Mouse (Mus musculus) hindbrain, embryonic 13.5 days (tissue): ENCODE measurements around the gene Mgll. TPM values are rescaled to one million over a fixed set of nuclear protein-coding genes. Genes with fewer than 3 reads are reported as not detected.

ENCODE experiments used
- ATAC-seq: fragments of 200-750 bp; cut with Nextera tagmentation; 2 replicates; pipeline ENCODE4 v1.8.0; 2017; ENCODE audit warnings: moderate TSS enrichment; ENCODE audit not compliant: low FRiP score
- H3K27ac ChIP-seq: fragments of 300-500 bp; sonication (generic); 2 replicates; pipeline ENCODE4 v1.5.1; 2015; ENCODE audit warnings: inconsistent platforms, mild to moderate bottlenecking, moderate library complexity
- H3K27me3 ChIP-seq: fragments of 300-500 bp; sonication (generic); 2 replicates; pipeline ENCODE4 v1.6.1; 2015; ENCODE audit warnings: mild to moderate bottlenecking, inconsistent platforms
- H3K36me3 ChIP-seq: fragments of 300-500 bp; sonication (generic); 2 replicates; pipeline ENCODE4 v1.6.1; 2015; ENCODE audit warnings: mild to moderate bottlenecking, inconsistent platforms
- H3K4me1 ChIP-seq: fragments of 300-500 bp; sonication (generic); replicated peaks from 2 replicates; pipeline ENCODE4 v1.6.1; 2015; ENCODE audit warnings: inconsistent platforms
- H3K4me2 ChIP-seq: fragments of 300-500 bp; sonication (generic); 2 replicates; pipeline ENCODE4 v1.6.1; 2015; ENCODE audit warnings: inconsistent platforms, mild to moderate bottlenecking, moderate library complexity
- H3K4me3 ChIP-seq: fragments of 300-500 bp; sonication (generic); 2 replicates; pipeline ENCODE4 v1.5.1; 2015; ENCODE audit warnings: mild to moderate bottlenecking, inconsistent platforms
- H3K9ac ChIP-seq: fragments of 300-500 bp; sonication (generic); 2 replicates; pipeline ENCODE4 v1.6.1; 2015; ENCODE audit warnings: mild to moderate bottlenecking, inconsistent platforms
- H3K9me3 ChIP-seq: fragments of 300-500 bp; sonication (generic); 2 replicates; pipeline ENCODE4 v1.6.1; 2016; ENCODE audit warnings: inconsistent platforms
- WGBS: fragments of 180-500 bp; shearing (Covaris S2); methylation state at CpG from one replicate; pipeline ENCODE4 v1.1.7; 2015; 5-methylcytosine and 5-hydroxymethylcytosine counted together
- polyA plus RNA-seq: library from polyadenylated mRNA; unstranded; fragments of >200 nt; fragmentation: Nextera tagmentation; extraction: Ambion mirVana; gene quantifications from 2 replicates; pipeline ENCODE4 v1.2.1, GENCODE M21; 2015

Mgll gene
- polyA plus RNA-seq, 1 experiment from 2014 or later = 21.3 TPM

GRCm38 (mm10) chr6:88736741-88737508, 12.7 kb downstream of the Mgll start:
- WGBS = 72% methylated on average over 16 of the region's 16 CpGs
- Histone ChIP-seq H3K9me3 (no peaks in the 10 kb centered on the region), H3K36me3 (no peaks in the 10 kb centered on the region), H3K4me2 (no peak overlapping the region), H3K4me3 (no peak overlapping the region), H3K27ac (0 out of 2 replicates have a peak overlapping the region, but pooled peaks have one; percentile 18), H3K9ac (no peak overlapping the region), H3K4me1 (peaks cover 23% of the 10 kb centered on the region), H3K27me3 (no peaks in the 10 kb centered on the region)
- ATAC-seq = no peak

GRCm38 (mm10) chr6:88737509-88737888, 13.3 kb downstream of the Mgll start:
- Histone ChIP-seq H3K4me2 (no peak overlapping the region), H3K9ac (no peak overlapping the region), H3K4me3 (no peak overlapping the region), H3K4me1 (peaks cover 28% of the 10 kb centered on the region), H3K9me3 (no peaks in the 10 kb centered on the region), H3K27ac (0 out of 2 replicates have a peak overlapping the region, but pooled peaks have one; percentile 18), H3K36me3 (no peaks in the 10 kb centered on the region), H3K27me3 (no peaks in the 10 kb centered on the region)
- no peak for ATAC-seq
- 77% methylated on average over 6 of the region's 6 CpGs for WGBS

DNA sequence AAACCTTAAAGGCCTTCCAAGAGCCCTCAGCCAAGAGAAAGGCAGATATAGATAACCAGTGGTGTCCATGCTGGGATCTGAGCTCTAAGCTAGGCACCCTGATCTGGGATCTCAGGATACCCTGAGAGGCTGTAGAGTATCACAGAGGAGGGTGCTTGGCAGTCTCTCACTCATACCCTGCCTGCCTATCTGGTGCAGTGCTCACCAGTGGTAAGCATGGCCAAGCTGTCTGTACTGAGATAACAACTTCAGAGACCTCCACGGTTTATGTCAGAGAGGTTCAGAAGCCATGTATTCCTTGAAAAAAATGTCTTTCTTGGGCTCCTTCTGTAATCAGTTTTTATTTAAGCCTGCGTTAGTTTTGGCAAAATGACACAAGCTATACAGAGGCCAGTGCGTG, 16.8 kb downstream of the Mgll start:
- Histone ChIP-seq H3K27me3 (no peaks in the 10 kb centered on the region), H3K27ac (no peak overlapping the region), H3K36me3 (no peaks in the 10 kb centered on the region), H3K4me3 (no peak overlapping the region), H3K4me2 (no peak overlapping the region), H3K4me1 (peaks cover 45% of the 10 kb centered on the region), H3K9ac (no peak overlapping the region), H3K9me3 (no peaks in the 10 kb centered on the region)
- WGBS = 94% methylated on average over 3 of the region's 3 CpGs
- no peak for ATAC-seq

- Histone ChIP-seq H3K36me3 (no peaks in the 10 kb centered on the region), H3K27ac (peak overlapping the region; percentile 35), H3K4me3 (no peak overlapping the region), H3K4me2 (no peak overlapping the region), H3K9me3 (no peaks in the 10 kb centered on the region), H3K4me1 (peaks cover 41% of the 10 kb centered on the region), H3K27me3 (no peaks in the 10 kb centered on the region), H3K9ac (no peak overlapping the region)
- no peak for ATAC-seq
- WGBS = 82% methylated on average over 3 of the region's 3 CpGs
Measured at GRCm38 (mm10) chr6:88741791-88742190, 17.6 kb downstream of the Mgll start.

DNA sequence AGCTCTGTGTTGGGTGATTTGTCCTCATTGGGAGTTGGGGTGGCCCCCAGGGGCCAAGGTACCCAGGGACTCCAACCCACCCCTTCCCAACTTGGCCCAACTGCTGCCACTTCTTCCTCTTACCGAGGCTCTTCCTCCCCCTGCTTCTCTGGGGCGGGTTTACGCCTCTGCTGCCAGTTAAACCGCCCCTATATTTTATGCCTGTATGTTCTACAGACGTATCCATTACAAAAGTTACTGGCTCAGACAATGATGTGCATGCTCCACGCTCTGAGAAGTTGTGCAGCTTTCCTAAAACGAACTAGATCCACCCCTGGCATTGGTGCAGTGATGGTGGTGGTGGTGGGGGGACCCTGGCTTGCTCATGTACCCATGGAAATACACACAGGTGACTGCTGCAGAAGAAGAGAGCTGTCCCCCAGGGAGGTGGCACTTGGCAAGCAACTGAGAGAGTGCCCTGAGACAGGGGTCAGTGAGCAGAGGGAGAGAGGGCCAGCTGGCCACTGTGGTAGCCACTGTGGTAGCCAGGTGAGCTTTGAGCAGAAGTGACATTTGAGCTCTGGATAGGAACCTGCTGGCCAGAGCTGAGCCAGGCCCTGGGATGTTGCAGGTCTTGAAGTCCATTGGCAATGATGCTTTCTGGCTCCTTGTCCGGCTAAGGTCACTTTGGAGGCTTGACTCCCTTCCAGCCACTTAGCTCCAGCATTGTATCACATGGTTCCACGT, 18.2 kb downstream of the Mgll start:
- Histone ChIP-seq H3K27me3 (no peaks in the 10 kb centered on the region), H3K4me2 (no peak overlapping the region), H3K9me3 (no peaks in the 10 kb centered on the region), H3K36me3 (no peaks in the 10 kb centered on the region), H3K9ac (no peak overlapping the region), H3K4me3 (no peak overlapping the region), H3K27ac (peak overlapping the region; percentile 35), H3K4me1 (peaks cover 34% of the 10 kb centered on the region)
- WGBS = 74% methylated on average over 9 of the region's 9 CpGs
- ATAC-seq = no peak

GRCm38 (mm10) chr6:88743601-88744291, 19.5 kb downstream of the Mgll start:
- H3K27me3 ChIP-seq = no peaks in the 10 kb centered on the region
- H3K9me3 ChIP-seq = no peaks in the 10 kb centered on the region
- H3K4me3 ChIP-seq = no peak overlapping the region
- no peaks in the 10 kb centered on the region for H3K36me3 ChIP-seq
- H3K4me2 ChIP-seq = no peak overlapping the region
- H3K9ac ChIP-seq = no peak overlapping the region
- 42% methylated on average over 14 of the region's 14 CpGs for WGBS
- ATAC-seq = peak; percentile 67
- H3K27ac ChIP-seq = peak overlapping the region; percentile 76
- H3K4me1 ChIP-seq = peaks cover 31% of the 10 kb centered on the region

- no peaks in the 10 kb centered on the region for H3K27me3 ChIP-seq
- no peaks in the 10 kb centered on the region for H3K36me3 ChIP-seq
- H3K27ac ChIP-seq = no peak overlapping the region
- H3K9ac ChIP-seq = no peak overlapping the region
- H3K9me3 ChIP-seq = no peaks in the 10 kb centered on the region
- no peak for ATAC-seq
- H3K4me1 ChIP-seq = peaks cover 31% of the 10 kb centered on the region
- H3K4me2 ChIP-seq = no peak overlapping the region
- WGBS = 86% methylated on average over 10 of the region's 10 CpGs
- no peak overlapping the region for H3K4me3 ChIP-seq
Measured at GRCm38 (mm10) chr6:88745027-88745426, 20.8 kb downstream of the Mgll start.

- Histone ChIP-seq H3K27ac (no peak overlapping the region), H3K4me1 (peaks cover 28% of the 10 kb centered on the region), H3K9ac (no peak overlapping the region), H3K27me3 (no peaks in the 10 kb centered on the region), H3K9me3 (no peaks in the 10 kb centered on the region), H3K4me2 (no peak overlapping the region), H3K4me3 (no peak overlapping the region), H3K36me3 (no peaks in the 10 kb centered on the region)
- ATAC-seq = no peak
- WGBS = 87% methylated on average over 8 of the region's 8 CpGs
Measured at GRCm38 (mm10) chr6:88746271-88746670, 22.1 kb downstream of the Mgll start.

GRCm38 (mm10) chr6:88747296-88748040, 23.3 kb downstream of the Mgll start:
- Histone ChIP-seq H3K27ac (no peak overlapping the region), H3K4me3 (no peak overlapping the region), H3K9ac (no peak overlapping the region), H3K36me3 (no peaks in the 10 kb centered on the region), H3K4me1 (peaks cover 20% of the 10 kb centered on the region), H3K9me3 (no peaks in the 10 kb centered on the region), H3K27me3 (no peaks in the 10 kb centered on the region), H3K4me2 (no peak overlapping the region)
- no peak for ATAC-seq
- 81% methylated on average over 12 of the region's 12 CpGs for WGBS

DNA sequence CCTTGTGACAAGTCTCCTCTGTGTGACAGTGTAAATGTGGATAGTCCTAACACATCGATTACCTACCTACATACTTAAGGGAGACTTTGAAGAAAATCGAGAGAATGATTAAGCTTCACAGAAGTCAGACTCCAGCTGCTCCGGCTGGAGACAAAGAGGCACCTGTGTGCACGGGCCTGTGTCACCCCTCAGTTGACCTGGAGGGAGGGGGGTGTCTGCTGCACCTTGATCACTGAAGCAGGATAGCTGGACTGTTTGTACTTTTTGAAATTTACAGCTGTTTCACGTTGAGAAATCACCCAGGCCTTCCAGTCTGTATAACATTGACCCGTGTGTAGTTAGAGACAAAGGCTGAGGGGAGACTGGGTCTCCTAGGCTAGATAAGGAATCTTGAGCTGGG, 26.7 kb downstream of the Mgll start:
- Histone ChIP-seq H3K4me3 (no peak overlapping the region), H3K4me2 (no peak overlapping the region), H3K27me3 (no peaks in the 10 kb centered on the region), H3K36me3 (no peaks in the 10 kb centered on the region), H3K4me1 (peaks cover 13% of the 10 kb centered on the region), H3K9ac (no peak overlapping the region), H3K9me3 (no peaks in the 10 kb centered on the region), H3K27ac (no peak overlapping the region)
- WGBS = 72% methylated on average over 6 of the region's 6 CpGs
- no peak for ATAC-seq

- Histone ChIP-seq H3K27ac (peak overlapping the region; percentile 70), H3K4me2 (no peak overlapping the region), H3K9ac (no peak overlapping the region), H3K4me1 (peaks cover 13% of the 10 kb centered on the region), H3K27me3 (no peaks in the 10 kb centered on the region), H3K9me3 (no peaks in the 10 kb centered on the region), H3K36me3 (no peaks in the 10 kb centered on the region), H3K4me3 (no peak overlapping the region)
- ATAC-seq = peak; percentile 84
- WGBS = 37% methylated on average over 5 of the region's 5 CpGs
Measured at GRCm38 (mm10) chr6:88752711-88753219, 28.6 kb downstream of the Mgll start.

- Histone ChIP-seq H3K27me3 (no peaks in the 10 kb centered on the region), H3K4me2 (no peak overlapping the region), H3K27ac (0 out of 2 replicates have a peak overlapping the region, but pooled peaks have one; percentile 31), H3K4me3 (no peak overlapping the region), H3K36me3 (no peaks in the 10 kb centered on the region), H3K4me1 (peaks cover 13% of the 10 kb centered on the region), H3K9ac (no peak overlapping the region), H3K9me3 (no peaks in the 10 kb centered on the region)
- ATAC-seq = no peak
- WGBS = 71% methylated on average over 6 of the region's 6 CpGs
Measured at GRCm38 (mm10) chr6:88753578-88753977, 29.4 kb downstream of the Mgll start.
